Mouse (Mus musculus) E14TG2a.4 (cell line): ENCODE measurements around the gene Lsamp.

ENCODE experiments used
- CTCF ChIP-seq: conservative IDR thresholded peaks from 2 replicates; pipeline ENCODE4 v1.5.1; 2014; ENCODE audit warnings: low read length
- NANOG ChIP-seq: IDR thresholded peaks from 2 replicates; pipeline ENCODE4 v1.6.1; 2014; ENCODE audit warnings: borderline replicate concordance, low read length, mixed read lengths
- POU5F1 ChIP-seq: IDR thresholded peaks from 2 replicates; pipeline ENCODE4 v1.6.1; 2014; ENCODE audit warnings: low read length, borderline replicate concordance

GRCm38 (mm10) chr16:40866733-40867132 is 882.6 kb downstream of the Lsamp start:
- TF ChIP-seq CTCF: no peak
- TF ChIP-seq NANOG: no peak
- no peak for TF ChIP-seq POU5F1
